ENCODE assay signal across 8 mouse cellular contexts in genomic region chr11:19986871-19987755, GRCm38 (mm10).
DNase-seq lines count a peak whose midpoint lies in the region; ATAC-seq lines count a peak whose summit lies in the region.

No protein-coding gene starts in this region.

- no peak overlapping the region for H3K9ac ChIP-seq in hindbrain, embryonic 15.5 days
- H3K9ac ChIP-seq in liver, embryonic 15.5 days = 0 out of 2 replicates have a peak overlapping the region, but pooled peaks have one; percentile 3
- H3K9ac ChIP-seq in forebrain, embryonic 12.5 days = no peak overlapping the region

- no peaks in the 10 kb centered on the region for H3K27me3 ChIP-seq in hindbrain, embryonic 15.5 days
- no peaks in the 10 kb centered on the region for H3K27me3 ChIP-seq in liver, embryonic 15.5 days
- H3K27me3 ChIP-seq in forebrain, embryonic 12.5 days = no peaks in the 10 kb centered on the region

- WGBS in hindbrain, embryonic 15.5 days = 27% methylated on average over 17 of the region's 17 CpGs
- WGBS in liver, embryonic 15.5 days (ENCODE audit: insufficient replicate concordance) = 13% methylated on average over 17 of the region's 17 CpGs
- 37% methylated on average over 17 of the region's 17 CpGs for WGBS in forebrain, embryonic 12.5 days

- 0 out of 2 replicates have a peak overlapping the region, but pooled peaks have one; percentile 10 for H3K27ac ChIP-seq in hindbrain, embryonic 15.5 days (replicated peaks)
- H3K27ac ChIP-seq in liver, embryonic 15.5 days (replicated peaks) = peak overlapping the region; percentile 65
- no peak overlapping the region for H3K27ac ChIP-seq in forebrain, embryonic 12.5 days

- peaks cover 47% of the 10 kb centered on the region for H3K4me1 ChIP-seq in hindbrain, embryonic 15.5 days (replicated peaks)
- H3K4me1 ChIP-seq in liver, embryonic 15.5 days (replicated peaks) = peaks cover 74% of the 10 kb centered on the region
- peaks cover 26% of the 10 kb centered on the region for H3K4me1 ChIP-seq in forebrain, embryonic 12.5 days

- H3K4me3 ChIP-seq in hindbrain, embryonic 15.5 days = no peak overlapping the region
- H3K4me3 ChIP-seq in liver, embryonic 15.5 days (replicated peaks) = no peak overlapping the region
- H3K4me3 ChIP-seq in forebrain, embryonic 12.5 days (replicated peaks) = no peak overlapping the region

- ATAC-seq in hindbrain, embryonic 15.5 days (ENCODE audit: low FRiP score, low read depth) = 0 out of 2 replicates have a peak, but pooled peaks have one; percentile 9
- peak; percentile 21; the same call in 1 of the 2 replicates for ATAC-seq in liver, embryonic 15.5 days (ENCODE audit: insufficient read depth)
- ATAC-seq in cerebellum, adult (ENCODE audit: insufficient number of reproducible peaks, low FRiP score, low TSS enrichment) = no peak
- ATAC-seq in forebrain, embryonic 12.5 days (ENCODE audit: low FRiP score) = no peak

- H3K4me2 ChIP-seq in hindbrain, embryonic 15.5 days = no peak overlapping the region; the same call in 1 of the 2 replicates
- H3K4me2 ChIP-seq in liver, embryonic 15.5 days = peak overlapping the region; percentile 29
- no peak overlapping the region for H3K4me2 ChIP-seq in forebrain, embryonic 12.5 days

- DNase-seq in lung, postnatal 10 days = peak; percentile 60
- no peak for DNase-seq in lung, postnatal 25 days (ENCODE audit: low spot score)
- peak; percentile 68 for DNase-seq in embryo, embryonic 10.5 days (ENCODE audit: low spot score)
- DNase-seq in left cerebral cortex, adult 9 months (ENCODE audit: low spot score in 2 of 2) = no peak

- H3K36me3 ChIP-seq in hindbrain, embryonic 15.5 days = no peaks in the 10 kb centered on the region
- H3K36me3 ChIP-seq in liver, embryonic 15.5 days (replicated peaks) = no peaks in the 10 kb centered on the region
- no peaks in the 10 kb centered on the region for H3K36me3 ChIP-seq in forebrain, embryonic 12.5 days (replicated peaks)

- no peaks in the 10 kb centered on the region for H3K9me3 ChIP-seq in hindbrain, embryonic 15.5 days
- H3K9me3 ChIP-seq in liver, embryonic 15.5 days (replicated peaks) = no peaks in the 10 kb centered on the region
- no peaks in the 10 kb centered on the region for H3K9me3 ChIP-seq in forebrain, embryonic 12.5 days

Comparison
In these comparisons a context has a peak if more than half of its experiments do, and no peak if none do; other contexts are left out.
1. DNase-seq: peak in lung, postnatal 10 days (single experiment) and embryo, embryonic 10.5 days (single experiment); none in lung, postnatal 25 days (single experiment) and left cerebral cortex, adult 9 months (0 of 2).
2. ATAC-seq: peak in hindbrain, embryonic 15.5 days (single experiment) and liver, embryonic 15.5 days (single experiment); none in cerebellum, adult (single experiment) and forebrain, embryonic 12.5 days (single experiment).